Mouse (Mus musculus) liver, postnatal 0 days (tissue): ENCODE measurements around the gene Klhl35. TPM values are rescaled to one million over a fixed set of nuclear protein-coding genes. Genes with fewer than 3 reads are reported as not detected.
"Not testable (repeated sequence)": the region's sequence is repeated elsewhere in the genome, so short reads cannot be mapped to it uniquely, and the experiment has no call there.

Experiments used
- ATAC-seq: fragments of 200-750 bp; cut with Nextera tagmentation; 2 replicates; pipeline ENCODE4 v1.8.0; 2017; ENCODE audit warnings: mild to moderate bottlenecking, moderate library complexity
- DNase-seq: peaks from one replicate; pipeline ENCODE4 v3.0.0-alpha.2; 2016
- H3K27ac ChIP-seq: fragments of 300-500 bp; sonication (generic); 2 replicates; pipeline ENCODE4 v1.5.1; 2014; ENCODE audit warnings: antibody characterized with exemption, moderate library complexity, mild to moderate bottlenecking, low read depth
- H3K27me3 ChIP-seq: fragments of 300-500 bp; sonication (generic); 2 replicates; pipeline ENCODE4 v1.6.1; 2014; ENCODE audit warnings: low read length, control low read depth, mixed read lengths; ENCODE audit not compliant: insufficient read depth
- H3K36me3 ChIP-seq: fragments of 300-500 bp; sonication (generic); replicated peaks from 2 replicates; pipeline ENCODE4 v1.6.1; 2014; ENCODE audit warnings: mild to moderate bottlenecking, control low read depth, low read length, moderate library complexity, mixed read lengths; ENCODE audit not compliant: insufficient read depth
- H3K4me1 ChIP-seq: fragments of 300-500 bp; sonication (generic); 2 replicates; pipeline ENCODE4 v1.6.1; 2014; ENCODE audit warnings: antibody characterized with exemption, mild to moderate bottlenecking, control low read depth; ENCODE audit not compliant: insufficient read depth
- H3K4me2 ChIP-seq: fragments of 300-500 bp; sonication (generic); 2 replicates; pipeline ENCODE4 v1.6.1; 2014; ENCODE audit warnings: low read depth, mild to moderate bottlenecking, low read length, moderate library complexity, mixed read lengths
- H3K4me3 ChIP-seq: fragments of 300-500 bp; sonication (generic); 2 replicates; pipeline ENCODE4 v1.5.1; 2014; ENCODE audit warnings: low read depth, low read length
- H3K9ac ChIP-seq: fragments of 300-500 bp; sonication (generic); replicated peaks from 2 replicates; pipeline ENCODE4 v1.6.1; 2014; ENCODE audit warnings: mild to moderate bottlenecking, moderate library complexity
- H3K9me3 ChIP-seq: fragments of 300-500 bp; sonication (generic); 2 replicates; pipeline ENCODE4 v1.6.1; 2016; ENCODE audit warnings: mild to moderate bottlenecking, control low read depth, low read length, mixed read lengths
- CTCF ChIP-seq: sonication (generic); IDR thresholded peaks from 2 replicates; pipeline ENCODE4 v1.5.1; 2016; ENCODE audit warnings: antibody characterized with exemption, low read depth
- EP300 ChIP-seq: IDR thresholded peaks from 2 replicates; pipeline ENCODE4 v1.6.1; 2016; ENCODE audit warnings: antibody characterized with exemption, low read depth, mild to moderate bottlenecking
- WGBS: fragments of 180-500 bp; shearing (Covaris S2); extraction: QIAGEN DNeasy Blood & Tissue Kit; methylation state at CpG from one replicate; pipeline ENCODE4 v1.1.7; 2014; ENCODE audit not compliant: insufficient replicate concordance; 5-methylcytosine and 5-hydroxymethylcytosine counted together
- polyA plus RNA-seq: library from polyadenylated mRNA; unstranded; fragments of >200 nt; fragmentation: Nextera tagmentation; extraction: Ambion mirVana; gene quantifications from 2 replicates; pipeline ENCODE4 v1.2.1, GENCODE M21; 2015

Klhl35 gene
- polyA plus RNA-seq, 1 experiment from 2014 or later = 0.35 TPM

GRCm38 (mm10) chr7:99489708-99490107 lies 23.9 kb downstream of the Klhl35 start:
- TF ChIP-seq CTCF = no peak
- TF ChIP-seq EP300 = no peak
- Histone ChIP-seq H3K9ac (no peak overlapping the region), H3K4me3 (no peak overlapping the region), H3K27me3 (no peaks in the 10 kb centered on the region), H3K4me2 (no peak overlapping the region), H3K9me3 (no peaks in the 10 kb centered on the region), H3K4me1 (no peaks in the 10 kb centered on the region), H3K36me3 (no peaks in the 10 kb centered on the region), H3K27ac (no peak overlapping the region)
- no peak for ATAC-seq
- no peak for DNase-seq
- WGBS = 75% methylated on average over 5 of the region's 5 CpGs

GRCm38 (mm10) chr7:99499128-99499527 lies 33.3 kb downstream of the Klhl35 start:
- TF ChIP-seq EP300 (no peak), CTCF (no peak)
- H3K27me3 ChIP-seq = no peaks in the 10 kb centered on the region
- no peaks in the 10 kb centered on the region for H3K9me3 ChIP-seq
- ATAC-seq (no peak), DNase-seq (no peak)
- H3K9ac ChIP-seq = no peak overlapping the region
- 68% methylated on average over 1 of the region's 1 CpGs for WGBS
- H3K4me1 ChIP-seq = peaks cover 3% of the 10 kb centered on the region; the same call in 1 of the 2 replicates
- no peak overlapping the region for H3K27ac ChIP-seq
- H3K36me3 ChIP-seq = no peaks in the 10 kb centered on the region
- no peak overlapping the region for H3K4me3 ChIP-seq
- H3K4me2 ChIP-seq = no peak overlapping the region

GRCm38 (mm10) chr7:99500201-99500600 lies 34.4 kb downstream of the Klhl35 start:
- H3K27ac ChIP-seq = peak overlapping the region; percentile 57; the same call in 1 of the 2 replicates

GRCm38 (mm10) chr7:99500655-99501054 lies 34.9 kb downstream of the Klhl35 start:
- Histone ChIP-seq H3K4me3 (no peak overlapping the region), H3K27me3 (no peaks in the 10 kb centered on the region), H3K4me1 (peaks cover 3% of the 10 kb centered on the region; the same call in 1 of the 2 replicates), H3K4me2 (0 out of 2 replicates have a peak overlapping the region, but pooled peaks have one; percentile 4), H3K27ac (peak overlapping the region; percentile 57; the same call in 1 of the 2 replicates), H3K9me3 (no peaks in the 10 kb centered on the region), H3K36me3 (no peaks in the 10 kb centered on the region), H3K9ac (no peak overlapping the region; the same call in 1 of the 2 replicates)
- DNase-seq (no peak), ATAC-seq (peak; percentile 66)
- no peak for TF ChIP-seq EP300
- no peak for TF ChIP-seq CTCF
- WGBS = 41% methylated on average over 5 of the region's 5 CpGs

More at GRCm38 (mm10) chr7:99500201-99500600, 34.4 kb downstream of the Klhl35 start:
- Histone ChIP-seq H3K36me3 (no peaks in the 10 kb centered on the region), H3K27me3 (no peaks in the 10 kb centered on the region), H3K9me3 (no peaks in the 10 kb centered on the region), H3K4me3 (no peak overlapping the region), H3K9ac (no peak overlapping the region), H3K4me1 (peaks cover 3% of the 10 kb centered on the region; the same call in 1 of the 2 replicates), H3K4me2 (no peak overlapping the region)
- 1% methylated on average over 8 of the region's 8 CpGs for WGBS
- ATAC-seq (peak; percentile 88), DNase-seq (peak; percentile 89)
- no peak for TF ChIP-seq EP300
- TF ChIP-seq CTCF = peak; percentile 99

GRCm38 (mm10) chr7:99501148-99501547 lies 35.3 kb downstream of the Klhl35 start:
- no peak for TF ChIP-seq EP300
- no peak for TF ChIP-seq CTCF
- no peak for DNase-seq
- no peak overlapping the region for H3K9ac ChIP-seq
- 47% methylated on average over 1 of the region's 1 CpGs for WGBS
- H3K4me1 ChIP-seq = peaks cover 3% of the 10 kb centered on the region; the same call in 1 of the 2 replicates
- no peak overlapping the region for H3K4me3 ChIP-seq
- ATAC-seq = peak; percentile 49; the same call in 1 of the 2 replicates
- H3K27ac ChIP-seq = no peak overlapping the region
- H3K9me3 ChIP-seq = no peaks in the 10 kb centered on the region
- H3K36me3 ChIP-seq = no peaks in the 10 kb centered on the region
- peak overlapping the region; percentile 18; the same call in 1 of the 2 replicates for H3K4me2 ChIP-seq
- H3K27me3 ChIP-seq = no peaks in the 10 kb centered on the region

- TF ChIP-seq EP300 (no peak), CTCF (no peak)
- no peak overlapping the region for H3K9ac ChIP-seq
- H3K27ac ChIP-seq = no peak overlapping the region
- ATAC-seq (no peak), DNase-seq (no peak)
- H3K36me3 ChIP-seq = no peaks in the 10 kb centered on the region
- H3K27me3 ChIP-seq = no peaks in the 10 kb centered on the region
- no peak overlapping the region for H3K4me2 ChIP-seq
- no peak overlapping the region for H3K4me3 ChIP-seq
- H3K9me3 ChIP-seq = no peaks in the 10 kb centered on the region
- peaks cover 3% of the 10 kb centered on the region; the same call in 1 of the 2 replicates for H3K4me1 ChIP-seq
These were observed 38.8 kb downstream of the Klhl35 start for GRCm38 (mm10) chr7:99504556-99504955.

GRCm38 (mm10) chr7:99508187-99508586 lies 42.4 kb downstream of the Klhl35 start:
- H3K4me3 ChIP-seq, H3K9me3 ChIP-seq, DNase-seq, ATAC-seq, H3K9ac ChIP-seq, H3K4me1 ChIP-seq, H3K36me3 ChIP-seq, H3K27ac ChIP-seq, H3K27me3 ChIP-seq, H3K4me2 ChIP-seq: not testable (repeated sequence)
- WGBS = 2% methylated on average over 2 of the region's 2 CpGs
